Mouse (Mus musculus) adrenal gland, postnatal 25 days (tissue): ENCODE data around the gene Med23. TPM values are rescaled to one million over a fixed set of nuclear protein-coding genes. Genes with fewer than 3 reads are reported as not detected.

Source experiments
- DNase-seq: peaks from one replicate; pipeline ENCODE4 v3.0.0; 2021; ENCODE audit warnings: mixed read lengths
- total RNA-seq: library from RNA; stranded (reverse); gene quantifications from 2 replicates; pipeline ENCODE4 v1.2.3, GENCODE M21; 2021

The Med23 gene
- total RNA-seq, 1 experiment from 2014 or later = 34.1 TPM

DNA sequence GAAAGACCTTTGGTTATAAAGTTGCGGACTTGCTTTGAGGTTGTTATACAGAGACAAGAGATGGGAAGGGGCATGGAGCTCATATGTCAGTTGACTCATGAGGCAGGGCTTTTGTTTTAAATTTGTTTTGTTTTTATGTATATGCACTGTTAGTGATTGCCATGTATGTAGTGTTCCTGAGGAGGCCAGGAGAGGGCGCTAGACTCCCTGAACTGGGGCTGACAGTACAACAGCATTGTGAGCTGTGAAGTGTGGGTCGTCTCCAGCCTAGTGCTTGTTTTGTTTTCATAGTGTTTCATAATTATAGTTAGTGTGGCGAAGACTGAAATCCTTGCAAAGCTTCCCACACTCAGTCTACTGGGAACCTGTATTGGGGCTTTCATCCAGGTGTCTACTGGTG lies 3.8 kb downstream of the Med23 start:
- no peak for DNase-seq

DNA sequence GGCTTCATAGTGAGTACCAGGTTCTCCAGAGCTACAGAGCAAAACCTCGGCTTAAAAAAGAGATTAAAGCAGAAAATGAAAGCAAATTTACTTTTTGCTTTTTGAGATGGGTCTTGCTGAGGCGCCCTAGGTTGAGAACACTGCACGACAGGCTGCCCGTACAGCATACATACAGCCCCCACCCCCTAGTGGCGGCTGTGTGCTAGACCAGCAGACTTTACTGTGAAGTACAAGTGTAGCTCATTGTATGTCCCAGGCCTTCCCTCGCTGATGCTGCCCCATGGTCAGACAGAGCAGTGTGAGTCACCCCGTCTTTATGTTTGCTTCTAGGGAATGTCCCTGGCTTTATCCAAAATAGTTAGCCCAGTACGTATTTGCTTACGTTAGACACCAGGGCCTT lies 16.2 kb downstream of the Med23 start:
- DNase-seq = peak; percentile 12

DNA sequence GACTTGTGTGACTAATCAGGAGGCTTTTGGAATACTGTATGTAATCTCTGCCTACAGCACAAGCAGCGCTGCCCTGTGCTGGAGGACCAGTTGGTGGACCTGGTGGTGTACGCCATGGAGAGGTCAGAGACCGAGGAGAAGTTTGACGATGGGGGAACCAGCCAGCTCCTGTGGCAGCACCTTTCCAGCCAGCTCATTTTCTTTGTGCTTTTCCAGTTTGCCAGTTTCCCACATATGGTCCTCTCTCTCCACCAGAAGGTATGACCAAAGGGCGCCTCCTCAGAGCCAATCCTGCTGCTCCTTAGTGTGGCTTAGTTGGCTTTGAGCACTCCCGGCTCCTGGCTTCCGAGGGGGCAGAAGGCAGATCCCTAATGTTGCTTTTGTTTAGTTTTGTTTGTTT lies 18.6 kb downstream of the Med23 start:
- no peak for DNase-seq

DNA sequence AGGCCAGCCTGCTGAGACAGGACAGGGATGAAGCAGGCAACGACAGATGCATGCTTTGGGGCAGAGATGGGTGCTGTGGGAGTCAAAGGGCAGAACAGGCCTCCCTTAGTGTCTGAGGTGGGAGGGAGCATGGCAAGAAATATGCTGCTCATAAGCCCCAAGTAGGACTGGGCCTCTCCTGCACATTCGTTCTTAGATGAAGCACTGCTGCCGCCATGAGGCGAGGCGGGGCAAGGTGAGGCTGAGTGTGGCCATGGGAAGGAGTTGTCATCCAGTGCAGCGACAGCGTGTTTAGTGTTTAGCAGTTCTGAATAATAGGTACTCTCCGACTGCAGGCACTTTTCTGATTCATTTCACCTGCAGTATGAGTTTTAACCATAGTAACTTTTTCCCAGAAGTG lies 26.1 kb downstream of the Med23 start:
- DNase-seq = peak; percentile 42

DNA sequence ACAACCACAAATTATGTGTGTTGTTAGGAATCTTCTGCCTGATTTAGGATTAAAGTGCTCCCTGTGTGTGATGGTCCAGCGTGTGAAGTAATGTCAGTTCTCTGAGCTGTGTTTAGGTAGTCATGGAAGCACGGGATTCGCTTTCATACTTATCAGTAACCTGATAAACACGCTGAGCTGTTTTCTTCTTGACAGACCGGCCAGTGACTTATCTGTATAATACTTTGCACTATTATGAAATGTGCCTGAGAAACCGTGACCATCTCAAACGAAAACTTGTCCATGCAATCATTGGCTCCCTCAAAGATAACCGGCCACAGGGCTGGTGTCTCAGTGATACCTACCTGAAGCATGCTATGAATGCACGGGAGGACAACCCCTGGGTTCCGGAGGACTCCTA lies 35.8 kb downstream of the Med23 start:
- DNase-seq = no peak

DNA sequence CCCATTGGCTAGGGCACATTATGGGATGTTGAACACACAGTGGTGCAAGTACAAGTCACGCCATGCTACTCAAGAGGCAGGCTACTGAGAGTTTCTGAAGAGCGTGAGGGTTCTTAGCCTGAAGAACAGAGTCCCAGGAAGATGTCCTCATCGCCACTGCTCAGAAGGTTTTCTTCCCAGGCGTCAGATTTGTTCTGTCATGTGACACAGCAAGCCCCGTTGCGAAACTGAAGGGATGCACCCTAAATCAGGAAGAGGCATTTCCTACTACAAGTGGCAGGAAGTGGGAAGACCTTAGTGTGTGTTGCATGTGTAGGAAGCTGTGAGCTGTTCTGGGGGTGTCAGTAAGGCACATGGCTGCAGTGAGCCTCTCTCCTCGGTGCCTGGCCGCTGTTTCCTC lies 41.4 kb downstream of the Med23 start:
- no peak for DNase-seq

DNA sequence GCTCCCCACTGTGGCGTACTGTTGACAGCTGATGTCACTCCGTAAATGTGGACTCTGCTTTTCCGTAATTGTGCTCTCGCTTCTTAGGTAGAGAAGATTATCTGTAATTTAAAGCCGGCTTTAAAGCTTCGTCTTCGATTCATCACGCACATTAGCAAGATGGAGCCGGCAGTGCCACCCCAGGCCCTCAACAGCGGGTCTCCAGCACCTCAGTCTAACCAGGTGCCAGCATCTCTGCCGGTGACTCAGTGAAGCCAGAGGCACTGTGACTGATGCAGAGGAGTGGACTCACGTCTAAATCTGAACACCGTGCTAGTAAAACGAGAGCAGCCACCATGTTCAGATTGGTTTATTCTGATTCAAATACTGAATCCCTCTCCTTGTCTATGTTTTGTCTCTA lies 42.8 kb downstream of the Med23 start:
- DNase-seq = no peak

DNA sequence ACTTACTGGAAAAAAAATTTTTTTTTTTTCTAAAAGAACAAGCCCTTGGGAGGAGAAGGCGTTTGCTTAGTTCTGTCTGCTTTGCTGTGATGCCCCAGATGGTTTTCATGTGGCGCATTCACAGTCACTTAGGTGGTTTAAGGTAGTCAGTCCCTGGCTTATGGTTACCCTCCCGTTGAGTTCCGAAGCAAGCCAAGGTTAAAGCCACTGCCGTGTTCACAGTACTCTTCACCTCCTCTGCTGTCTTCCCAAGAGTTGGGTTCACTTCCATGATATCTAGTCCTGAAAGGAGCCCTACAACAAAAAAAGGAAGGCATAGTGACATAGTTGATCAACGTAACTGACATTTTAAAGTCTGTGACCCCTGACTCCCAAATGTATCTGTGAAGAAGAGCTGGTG lies 45.7 kb downstream of the Med23 start:
- no peak for DNase-seq

DNA sequence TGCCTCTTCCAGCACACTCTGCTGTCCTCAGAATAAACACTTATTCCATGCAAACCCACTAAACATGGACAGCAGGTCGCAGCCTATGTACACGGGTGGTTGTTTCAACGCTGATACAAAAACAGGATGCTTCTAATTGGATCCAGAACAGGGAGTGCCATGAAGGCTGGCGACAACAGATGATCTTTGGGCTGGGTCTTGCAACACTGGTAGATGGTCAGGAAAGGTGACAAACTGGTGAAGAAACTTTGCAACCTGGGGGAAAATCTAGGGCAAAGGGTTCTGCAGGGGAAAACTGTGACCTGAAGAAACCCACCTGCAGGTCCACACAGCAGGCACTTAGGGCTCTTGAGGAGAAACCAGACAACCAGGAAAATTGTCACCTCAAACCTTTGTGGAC lies 53.2 kb downstream of the Med23 start:
- DNase-seq = no peak

DNA sequence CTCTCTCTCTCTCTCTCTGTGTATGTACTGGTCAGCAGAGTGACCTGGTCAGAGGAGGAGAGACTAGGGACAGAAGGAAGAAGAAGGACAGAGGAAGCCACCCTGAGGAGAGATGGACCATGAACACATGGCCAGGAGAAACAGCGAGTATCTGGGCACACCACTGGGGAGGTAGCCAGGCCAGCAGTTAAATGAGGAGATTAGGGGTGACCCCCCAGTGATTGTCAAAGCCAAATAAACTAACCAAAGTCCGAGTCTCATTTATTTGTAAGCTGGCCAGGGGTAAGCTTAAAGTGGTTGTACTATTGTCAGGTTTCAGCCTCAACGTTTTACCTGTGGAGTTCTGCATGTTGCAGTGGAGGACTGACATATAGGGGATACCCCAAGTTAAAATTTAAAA lies 54.5 kb downstream of the Med23 start:
- no peak for DNase-seq

DNA sequence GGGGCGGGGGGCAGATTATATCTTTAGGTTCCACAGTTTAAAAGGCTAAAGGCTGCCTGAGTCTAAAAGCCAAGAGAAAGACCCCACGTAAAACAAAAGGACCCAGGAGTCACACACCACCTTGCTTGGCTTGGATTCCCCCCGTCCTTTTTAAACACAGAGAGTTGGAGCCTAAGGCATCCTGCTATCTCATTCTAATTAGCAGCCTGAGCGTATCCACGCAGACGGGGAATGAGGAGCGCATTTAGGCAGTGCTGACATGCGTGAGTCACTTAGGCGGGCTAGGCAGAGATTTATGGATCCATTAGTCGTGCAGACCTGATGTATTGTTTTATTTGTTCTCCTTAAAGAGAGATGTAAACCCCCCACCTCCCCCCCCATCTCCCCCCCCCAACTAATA lies 56.6 kb downstream of the Med23 start:
- no peak for DNase-seq

DNA sequence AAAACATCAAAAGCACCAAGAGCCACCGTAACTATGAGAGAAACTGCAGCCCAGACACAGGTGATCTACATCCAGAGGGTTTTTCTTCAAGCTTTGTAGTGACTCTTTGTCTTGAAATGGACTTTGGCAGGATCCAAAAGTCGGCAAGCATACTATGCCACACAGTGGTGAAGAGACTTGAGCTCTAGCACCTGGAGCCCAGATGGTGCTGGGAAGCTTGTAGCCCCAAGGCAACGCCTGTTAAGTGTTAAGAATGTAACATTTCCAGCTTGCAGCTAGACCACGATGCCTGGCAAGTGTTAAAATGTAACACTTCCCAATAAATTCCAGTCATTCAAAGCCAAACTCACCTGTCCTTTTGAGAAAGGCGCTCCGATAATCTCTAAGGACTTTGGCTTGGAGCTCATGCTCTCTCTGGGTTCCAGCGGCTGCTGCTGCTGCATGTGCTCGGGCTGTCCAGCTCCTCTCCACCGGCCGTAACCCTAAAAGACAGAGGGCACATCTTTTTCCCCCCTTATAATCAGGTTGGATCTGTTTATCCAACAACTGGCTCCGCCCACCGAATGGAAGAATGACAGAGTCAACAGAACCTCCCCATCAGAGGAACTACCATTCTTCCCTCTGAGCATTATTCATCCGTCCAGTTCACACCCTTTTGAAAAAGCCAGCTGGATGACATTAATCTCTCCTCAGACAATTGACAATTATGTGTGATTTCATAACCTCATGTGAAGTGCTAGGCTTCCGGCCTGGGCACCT lies 57.4 kb downstream of the Med23 start, which contains the start of gene Arg1:
Arg1 (minus strand) TSS at position 523 of the 759 bp plus-strand sequence.
- DNase-seq = no peak

DNA sequence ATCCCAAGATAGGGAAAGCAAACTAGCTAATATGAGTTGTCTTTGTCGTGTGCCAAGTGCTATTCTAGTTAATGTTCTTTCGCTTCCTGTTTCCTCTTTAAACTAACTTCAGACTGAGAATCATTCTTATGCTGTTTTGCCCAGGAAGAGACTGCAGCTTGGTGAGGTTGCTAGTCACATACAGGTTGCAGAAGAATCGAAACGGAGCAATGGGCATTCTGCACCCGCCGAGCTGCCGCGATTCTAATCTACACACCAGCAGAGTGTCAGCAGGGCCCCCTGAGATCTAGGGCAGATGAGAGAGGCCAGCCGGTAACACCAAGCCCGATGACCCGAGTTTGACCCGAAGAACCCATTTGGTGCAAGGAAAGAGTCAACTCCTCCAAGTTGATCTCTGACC lies 58.3 kb downstream of the Med23 start:
- no peak for DNase-seq

DNA sequence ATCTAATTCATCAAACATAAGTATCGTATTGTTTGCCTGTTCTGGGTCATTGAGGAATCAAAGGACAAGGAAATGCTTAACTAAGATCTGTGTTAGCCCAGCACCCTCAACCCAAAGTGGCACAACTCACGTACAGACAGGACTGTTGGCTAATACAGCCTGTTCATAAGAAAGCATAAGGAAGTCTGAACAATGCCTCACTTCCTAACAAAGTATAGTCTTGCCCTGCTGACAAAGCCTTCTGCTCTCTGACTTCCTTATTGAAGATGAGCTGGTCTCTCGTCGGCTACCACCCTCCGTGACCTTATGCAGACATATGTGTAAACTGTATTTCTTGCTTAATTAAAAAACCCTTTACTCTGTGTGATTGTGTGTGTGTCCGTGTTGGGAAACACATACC lies 60.4 kb downstream of the Med23 start:
- DNase-seq = no peak

DNA sequence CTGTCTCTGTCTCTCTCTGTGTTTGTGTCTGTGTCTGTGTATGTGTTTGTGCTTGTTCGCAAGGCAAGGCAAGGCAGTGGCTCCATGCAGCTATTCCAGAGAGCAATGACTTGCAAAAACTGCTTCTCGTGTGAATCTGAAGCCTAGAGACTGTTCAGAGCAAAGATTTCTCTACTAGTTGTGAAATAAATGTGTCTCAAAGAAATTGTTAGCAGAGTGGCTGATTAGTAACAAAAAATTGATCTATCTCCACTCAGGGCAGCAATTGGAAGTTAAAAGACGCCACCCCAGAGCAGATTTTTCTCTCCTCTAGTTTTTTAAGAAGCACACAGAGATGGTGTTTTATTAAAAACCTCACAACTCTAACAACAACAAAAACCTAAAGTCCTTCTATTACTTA lies 78.1 kb downstream of the Med23 start:
- no peak for DNase-seq

DNA sequence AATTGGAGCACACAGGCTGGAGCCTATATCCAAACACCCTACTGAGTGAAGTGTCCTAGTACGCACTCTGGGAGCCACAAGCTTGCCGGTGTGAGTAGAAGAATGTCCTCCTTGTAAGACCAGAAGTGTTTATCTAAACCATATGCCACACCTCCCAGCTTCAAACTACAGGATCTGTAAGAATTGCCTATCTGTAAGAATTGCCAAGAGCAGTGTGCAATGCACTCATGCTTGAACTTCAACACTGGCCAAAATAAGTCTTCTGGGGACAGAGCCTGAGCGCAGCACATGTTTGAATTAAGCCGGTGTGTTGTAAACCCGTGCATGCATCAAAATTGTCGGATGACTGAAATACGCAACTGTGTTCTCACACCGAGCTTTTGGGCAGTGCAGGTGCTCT lies 78.5 kb downstream of the Med23 start:
- no peak for DNase-seq

DNA sequence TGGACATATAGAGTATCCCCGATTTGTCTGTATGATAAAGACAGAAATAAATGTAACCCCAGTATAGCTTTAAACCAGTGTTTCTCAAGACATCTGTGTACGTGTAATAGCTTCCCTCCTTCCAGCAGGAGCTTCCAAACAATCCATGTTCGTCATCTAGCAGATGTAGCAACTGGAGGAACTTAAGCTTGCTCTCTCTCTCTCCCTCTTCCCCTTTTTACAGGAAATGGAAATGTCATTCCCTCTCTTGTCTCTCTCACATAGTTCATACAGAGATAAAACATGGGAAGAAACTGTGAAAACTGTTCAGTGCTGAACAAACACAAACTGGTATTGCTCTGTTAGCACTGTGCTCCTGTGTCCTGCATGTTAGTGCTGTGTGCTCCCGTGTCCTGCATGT lies 80.4 kb downstream of the Med23 start:
- no peak for DNase-seq

DNA sequence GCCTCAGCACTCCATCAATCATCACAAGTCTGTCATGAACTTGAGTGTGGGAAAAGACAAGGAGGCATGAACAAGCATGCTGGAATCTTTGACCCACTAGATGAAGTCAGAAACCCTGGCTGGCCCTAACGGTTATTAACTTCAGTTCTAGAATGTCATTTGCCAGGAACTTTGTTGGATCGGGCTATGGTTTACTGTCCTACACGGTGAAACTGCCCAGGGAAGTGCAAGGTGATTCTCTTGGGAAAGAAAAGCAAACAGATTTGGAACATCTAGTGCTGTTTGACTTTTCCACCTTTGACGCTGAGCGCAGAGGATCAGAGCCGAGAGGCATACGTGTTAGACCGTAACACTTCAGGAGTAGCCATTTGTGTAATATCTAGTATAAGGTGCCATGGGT lies 81.8 kb downstream of the Med23 start:
- no peak for DNase-seq

DNA sequence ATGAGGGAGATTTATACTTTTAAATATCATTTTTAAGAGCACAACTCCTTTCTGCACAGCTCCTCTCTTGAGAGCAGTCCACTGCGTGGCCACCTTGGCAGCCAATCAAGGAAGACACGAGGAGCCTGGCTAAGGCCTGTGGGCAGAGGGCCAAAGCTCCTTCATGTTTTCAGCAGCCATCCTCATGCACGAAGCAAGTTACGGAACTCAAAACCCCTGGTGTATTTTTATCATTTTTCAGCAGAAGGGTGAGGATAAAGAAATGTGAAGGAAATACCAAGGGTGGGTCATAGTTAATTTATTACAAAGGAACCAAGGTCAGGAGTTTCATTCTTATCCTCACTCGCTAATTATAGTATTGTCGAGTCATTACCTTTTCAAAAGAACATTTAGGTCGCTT lies 82.8 kb downstream of the Med23 start:
- DNase-seq = peak; percentile 47

DNA sequence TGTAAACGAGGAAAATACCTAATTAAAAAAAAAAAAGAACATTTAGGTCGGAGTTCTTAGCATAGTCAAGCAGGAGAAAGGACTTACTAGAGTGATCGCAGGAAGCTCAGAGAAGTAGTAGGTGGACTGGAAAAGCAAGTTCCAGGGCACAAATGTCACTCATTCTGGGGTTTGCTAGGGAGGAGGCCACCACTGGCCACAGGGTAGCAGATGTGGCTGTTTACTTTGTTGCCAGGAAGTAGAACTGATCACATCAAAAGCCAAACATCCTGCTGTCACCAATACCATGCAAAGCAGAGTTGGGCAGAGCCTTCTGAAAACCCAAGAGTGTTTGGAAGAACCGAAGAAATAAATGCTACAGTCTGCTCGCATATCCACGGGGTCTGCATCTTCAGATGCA lies 84.1 kb downstream of the Med23 start:
- DNase-seq = no peak

DNA sequence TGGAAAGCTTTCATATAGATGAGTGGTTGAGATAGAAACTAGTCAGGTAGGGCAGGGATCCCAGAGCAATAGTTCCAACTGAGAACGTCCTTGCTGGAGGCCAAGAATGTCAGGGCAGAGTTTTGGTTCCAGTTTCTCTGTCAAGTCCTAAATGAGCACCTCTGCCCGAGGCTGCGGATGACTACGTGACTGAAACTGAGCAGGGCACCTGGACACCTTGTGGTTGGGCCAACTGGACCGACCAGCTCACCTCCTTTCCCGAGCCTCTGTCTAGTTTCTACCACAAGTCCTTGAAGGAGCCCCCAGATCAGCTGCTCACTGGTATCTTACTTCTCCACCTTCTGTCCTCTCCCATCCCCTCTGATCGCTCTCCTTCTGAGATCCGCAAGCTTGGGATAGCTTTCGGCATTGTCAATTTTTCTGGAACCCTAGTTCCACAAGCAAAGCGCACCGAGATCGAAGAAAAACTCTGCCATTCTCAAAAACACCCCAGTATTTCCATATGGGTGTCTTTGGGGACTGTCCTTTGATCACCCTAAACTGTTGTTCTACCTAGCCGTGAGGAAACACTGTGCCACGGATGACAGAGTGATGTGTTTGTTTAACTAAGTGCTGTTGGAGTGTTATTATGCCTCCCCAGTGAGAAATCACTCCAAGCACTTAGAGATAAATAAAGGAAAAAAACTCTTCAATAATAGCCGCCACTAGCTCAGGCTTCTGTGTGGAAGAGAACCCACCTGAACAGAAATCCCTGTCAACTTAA lies 88.7 kb downstream of the Med23 start:
- DNase-seq = peak; percentile 5

DNA sequence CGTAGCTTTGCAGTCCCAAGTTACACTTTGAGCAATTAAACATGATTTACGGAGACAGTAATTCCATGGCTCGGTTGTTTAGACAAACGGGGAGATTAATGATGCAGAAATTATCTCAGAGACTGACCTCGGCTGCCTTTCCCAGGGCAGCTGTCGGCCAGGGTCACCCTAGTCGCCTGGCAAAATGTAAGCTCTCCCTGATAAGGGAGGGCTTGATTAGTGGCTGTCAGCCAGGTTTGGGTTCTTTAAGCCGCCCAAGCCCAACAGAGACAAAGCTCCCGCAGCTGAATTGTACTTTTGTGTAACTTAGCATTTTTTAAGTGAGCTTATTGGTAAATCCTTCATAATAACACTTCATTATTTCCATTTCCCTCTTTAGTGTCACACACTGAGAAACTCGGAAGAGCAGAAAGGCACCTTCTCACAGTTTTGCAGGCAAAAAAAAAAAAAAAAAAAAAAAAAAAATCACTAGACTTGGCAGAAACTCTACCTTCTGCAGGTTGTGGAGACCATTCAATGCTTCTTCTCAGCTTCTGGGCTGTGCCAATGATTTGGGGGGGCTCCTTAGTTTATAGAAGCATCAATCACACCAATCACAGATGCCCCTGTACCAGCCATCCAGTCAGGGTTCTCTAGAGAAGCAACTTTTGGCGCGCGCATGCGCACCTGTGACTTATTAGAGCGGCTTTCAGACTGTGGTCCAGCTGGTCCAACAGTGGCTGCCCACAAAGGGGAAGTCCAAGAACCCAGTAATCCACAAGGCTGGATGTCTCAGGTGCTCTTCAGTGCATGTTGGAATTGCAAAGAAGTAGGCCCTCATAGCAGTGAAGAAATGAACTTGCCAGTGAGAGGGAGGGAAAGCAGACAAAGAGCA lies 89.5 kb downstream of the Med23 start:
- DNase-seq = peak; percentile 43

DNA sequence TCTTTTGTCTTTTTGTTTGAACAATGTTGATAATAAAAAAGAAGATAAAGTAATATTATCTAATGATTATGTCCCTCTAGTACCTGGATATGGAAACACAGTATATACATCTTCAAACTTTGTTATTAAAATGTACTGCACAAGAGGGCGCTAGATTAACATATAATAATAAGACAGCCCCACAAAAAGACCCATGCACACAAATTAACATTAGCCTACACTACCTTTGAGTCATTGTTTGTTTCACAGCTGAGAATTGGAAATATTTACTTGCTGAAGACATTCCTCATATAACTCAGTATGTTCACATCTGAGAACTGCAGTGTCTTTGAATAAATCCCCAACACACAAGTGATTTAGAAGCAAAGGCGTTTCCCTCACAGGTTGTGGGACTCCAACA lies 91.3 kb downstream of the Med23 start:
- no peak for DNase-seq
